Mouse (Mus musculus) hindbrain, embryonic 15.5 days (tissue): ENCODE data around the gene Igfbp7. TPM values are rescaled to one million over a fixed set of nuclear protein-coding genes. Genes with fewer than 3 reads are reported as not detected.

Experiments used
- ATAC-seq: fragments of 200-750 bp; cut with Nextera tagmentation; 2 replicates; pipeline ENCODE4 v1.8.0; 2017; ENCODE audit warnings: low read depth, moderate number of reproducible peaks, moderate TSS enrichment; ENCODE audit not compliant: low FRiP score
- H3K27ac ChIP-seq: fragments of 300-500 bp; sonication (generic); replicated peaks from 2 replicates; pipeline ENCODE4 v1.5.1; 2015; ENCODE audit warnings: mild to moderate bottlenecking, inconsistent platforms
- H3K27me3 ChIP-seq: fragments of 300-500 bp; sonication (generic); 2 replicates; pipeline ENCODE4 v1.6.1; 2015; ENCODE audit warnings: control low read depth, inconsistent platforms
- H3K36me3 ChIP-seq: fragments of 300-500 bp; sonication (generic); 2 replicates; pipeline ENCODE4 v1.6.1; 2015; ENCODE audit warnings: control low read depth, inconsistent platforms
- H3K4me1 ChIP-seq: fragments of 300-500 bp; sonication (generic); replicated peaks from 2 replicates; pipeline ENCODE4 v1.6.1; 2015; ENCODE audit warnings: control low read depth, inconsistent platforms
- H3K4me2 ChIP-seq: fragments of 300-500 bp; sonication (generic); 2 replicates; pipeline ENCODE4 v1.6.1; 2015; ENCODE audit warnings: moderate library complexity, mild to moderate bottlenecking, inconsistent platforms
- H3K4me3 ChIP-seq: fragments of 300-500 bp; sonication (generic); 2 replicates; pipeline ENCODE4 v1.5.1; 2015; ENCODE audit warnings: mild to moderate bottlenecking, inconsistent platforms
- H3K9ac ChIP-seq: fragments of 300-500 bp; sonication (generic); 2 replicates; pipeline ENCODE4 v1.6.1; 2015; ENCODE audit warnings: inconsistent platforms
- H3K9me3 ChIP-seq: fragments of 300-500 bp; sonication (generic); 2 replicates; pipeline ENCODE4 v1.6.1; 2016; ENCODE audit warnings: control low read depth, inconsistent platforms
- WGBS: fragments of 180-500 bp; shearing (Covaris S2); methylation state at CpG from one replicate; pipeline ENCODE4 v1.1.7; 2015; 5-methylcytosine and 5-hydroxymethylcytosine counted together
- polyA plus RNA-seq: library from polyadenylated mRNA; unstranded; fragments of >200 nt; fragmentation: Nextera tagmentation; extraction: Ambion mirVana; gene quantifications from 2 replicates; pipeline ENCODE4 v1.2.1, GENCODE M21; 2015

Gene Igfbp7
- polyA plus RNA-seq, 1 experiment from 2014 or later, result 72.6 TPM

- WGBS, result 17% methylated on average over 22 of the region's 22 CpGs
- H3K27me3 ChIP-seq, result no peaks in the 10 kb centered on the region
- H3K27ac ChIP-seq, result no peak overlapping the region; the same call in 1 of the 2 replicates
- peak overlapping the region; percentile 27 for H3K4me3 ChIP-seq
- H3K36me3 ChIP-seq, result no peaks in the 10 kb centered on the region
- ATAC-seq, result peak; percentile 60
- no peak overlapping the region for H3K9ac ChIP-seq
- H3K4me2 ChIP-seq, result peak overlapping the region; percentile 48
- H3K9me3 ChIP-seq, result no peaks in the 10 kb centered on the region
- peaks cover 21% of the 10 kb centered on the region; the same call in 1 of the 2 replicates for H3K4me1 ChIP-seq
These were observed 50.3 kb downstream of the Igfbp7 start for GRCm38 (mm10) chr5:77357405-77358149.

DNA sequence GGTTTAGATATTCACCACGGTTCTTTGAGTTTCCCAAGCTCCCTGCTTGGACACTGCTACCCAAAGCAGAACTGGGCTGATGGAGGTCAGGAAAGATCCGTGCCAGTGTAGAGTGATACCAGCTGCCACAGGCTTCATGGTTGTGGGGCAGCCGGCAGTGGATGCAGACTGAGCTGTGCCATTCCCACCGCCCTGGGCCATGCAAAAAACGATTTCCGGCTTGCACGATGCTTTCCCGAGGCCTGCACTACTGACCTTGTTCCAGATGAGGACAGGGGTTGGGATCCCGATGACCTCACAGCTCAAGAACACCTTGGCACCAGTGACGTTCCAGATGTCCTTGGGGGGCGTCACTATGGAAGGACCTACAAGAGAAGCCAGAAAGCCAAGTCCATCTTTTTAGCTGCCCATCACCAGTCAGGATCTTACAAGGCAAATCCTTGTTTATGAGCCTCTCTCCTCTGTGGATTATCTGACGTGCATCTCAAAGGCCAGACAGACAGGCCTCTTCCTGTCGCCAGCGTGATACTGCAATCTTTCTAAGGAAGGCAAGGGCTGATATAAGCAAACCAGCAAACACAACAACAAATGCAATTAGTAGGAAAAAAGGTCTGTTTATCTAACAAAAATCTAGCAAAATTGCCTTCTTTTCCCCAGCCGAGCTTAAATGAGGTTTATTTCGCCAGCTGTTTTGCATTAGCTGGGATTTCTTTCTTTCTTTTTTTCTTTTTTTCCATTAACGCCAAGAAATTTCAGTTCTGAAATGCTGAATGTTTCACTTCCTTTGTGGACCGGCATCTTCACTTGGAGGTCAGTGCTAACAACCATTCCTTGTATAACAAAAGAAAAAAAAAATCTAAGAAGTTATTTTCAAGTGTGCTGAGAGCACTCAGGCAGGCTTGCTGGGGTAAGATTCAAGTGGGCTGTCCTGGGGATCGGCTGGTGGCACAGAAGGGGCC lies 52.3 kb downstream of the Igfbp7 start:
- Histone ChIP-seq H3K9me3 (no peaks in the 10 kb centered on the region), H3K27ac (no peak overlapping the region), H3K4me1 (peaks cover 21% of the 10 kb centered on the region; the same call in 1 of the 2 replicates), H3K27me3 (no peaks in the 10 kb centered on the region), H3K4me3 (no peak overlapping the region), H3K36me3 (peaks cover 5% of the 10 kb centered on the region; the same call in 1 of the 2 replicates), H3K9ac (no peak overlapping the region), H3K4me2 (no peak overlapping the region)
- 82% methylated on average over 19 of the region's 19 CpGs for WGBS
- ATAC-seq, result no peak

DNA sequence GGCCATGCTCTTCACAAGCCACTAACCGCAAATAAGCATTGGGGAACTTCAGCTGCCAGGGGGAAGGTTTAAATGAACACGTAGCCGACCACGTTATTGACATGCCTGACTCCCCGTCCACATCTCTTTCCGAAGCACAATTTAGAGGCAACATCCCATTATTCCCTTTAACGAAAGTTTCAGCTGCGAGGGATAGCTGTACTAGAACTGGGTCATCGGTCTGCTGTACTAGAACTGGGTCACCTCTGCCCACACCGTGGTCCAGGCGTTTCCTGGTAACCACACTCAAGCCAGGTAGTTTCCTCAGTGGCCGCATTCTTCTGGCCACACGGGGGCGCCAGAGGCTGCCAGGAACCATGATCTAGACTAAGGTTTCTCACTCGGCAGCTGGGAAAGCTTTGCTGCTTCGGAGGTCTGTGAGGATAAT lies 53.5 kb downstream of the Igfbp7 start:
- Histone ChIP-seq H3K9me3 (no peaks in the 10 kb centered on the region), H3K4me3 (peak overlapping the region; percentile 26), H3K9ac (0 out of 2 replicates have a peak overlapping the region, but pooled peaks have one; percentile 18), H3K4me1 (peaks cover 21% of the 10 kb centered on the region; the same call in 1 of the 2 replicates), H3K4me2 (peak overlapping the region; percentile 53), H3K27me3 (no peaks in the 10 kb centered on the region), H3K36me3 (peaks cover 12% of the 10 kb centered on the region), H3K27ac (no peak overlapping the region)
- ATAC-seq, result peak; percentile 82
- 10% methylated on average over 16 of the region's 16 CpGs for WGBS

- Histone ChIP-seq H3K9me3 (no peaks in the 10 kb centered on the region), H3K9ac (no peak overlapping the region), H3K4me2 (no peak overlapping the region), H3K27ac (no peak overlapping the region), H3K27me3 (no peaks in the 10 kb centered on the region), H3K4me3 (no peak overlapping the region), H3K36me3 (peaks cover 37% of the 10 kb centered on the region), H3K4me1 (0 out of 2 replicates have a peak, but pooled peaks cover 10% of the 10 kb centered on the region)
- ATAC-seq, result no peak
- WGBS, result 81% methylated on average over 9 of the region's 9 CpGs
These were observed 56.1 kb downstream of the Igfbp7 start for GRCm38 (mm10) chr5:77351691-77352090.

- Histone ChIP-seq H3K4me3 (no peak overlapping the region), H3K4me1 (0 out of 2 replicates have a peak, but pooled peaks cover 10% of the 10 kb centered on the region), H3K36me3 (peaks cover 50% of the 10 kb centered on the region), H3K9me3 (no peaks in the 10 kb centered on the region), H3K27me3 (no peaks in the 10 kb centered on the region), H3K27ac (no peak overlapping the region), H3K4me2 (no peak overlapping the region), H3K9ac (no peak overlapping the region)
- ATAC-seq, result no peak
- WGBS, result 92% methylated on average over 15 of the region's 15 CpGs
These were observed 57.7 kb downstream of the Igfbp7 start for GRCm38 (mm10) chr5:77349971-77350658.

DNA sequence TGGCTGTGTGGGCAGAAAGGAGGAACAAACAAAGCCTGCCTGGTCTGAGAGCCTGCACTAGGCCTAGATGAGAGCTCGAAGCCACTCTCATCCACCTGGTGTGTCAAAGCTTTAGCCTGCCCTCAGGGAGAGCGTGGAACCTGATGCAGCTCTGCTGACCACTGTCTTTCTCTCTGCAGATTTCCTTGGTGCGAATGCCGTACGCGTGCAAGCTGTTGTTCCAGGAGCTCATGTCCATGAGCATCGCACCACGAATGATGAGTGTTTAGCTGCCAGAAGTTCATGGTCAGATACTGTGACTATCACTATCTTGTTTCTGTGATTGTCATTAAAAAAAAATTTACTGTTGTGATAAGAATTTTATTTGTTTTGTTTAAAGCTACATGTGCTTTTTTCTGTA lies 58.9 kb downstream of the Igfbp7 start:
- Histone ChIP-seq H3K9ac (no peak overlapping the region), H3K4me2 (no peak overlapping the region), H3K9me3 (no peaks in the 10 kb centered on the region), H3K27me3 (no peaks in the 10 kb centered on the region), H3K4me1 (no peaks in the 10 kb centered on the region), H3K4me3 (no peak overlapping the region), H3K36me3 (peaks cover 61% of the 10 kb centered on the region), H3K27ac (no peak overlapping the region)
- no peak for ATAC-seq
- WGBS, result 96% methylated on average over 8 of the region's 8 CpGs

DNA sequence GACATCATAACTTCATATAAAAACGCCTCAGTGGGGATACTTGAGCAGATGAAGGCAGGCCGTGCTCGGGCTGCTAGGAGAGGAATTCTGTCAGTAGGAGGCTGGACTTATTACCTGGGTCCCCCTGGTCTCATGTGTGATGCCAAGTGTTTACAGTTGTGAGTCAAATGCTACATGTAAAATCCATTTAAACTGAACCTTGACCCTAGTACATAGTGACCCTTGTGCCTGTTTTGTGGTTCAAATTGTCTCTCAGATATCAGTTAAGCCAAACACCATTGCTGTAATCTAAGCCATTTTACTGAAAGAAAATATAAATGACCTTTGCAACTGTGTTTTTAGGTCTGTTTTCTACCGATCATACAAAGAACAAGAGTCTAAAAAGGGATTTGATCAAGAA lies 67.8 kb downstream of the Igfbp7 start:
- no peak overlapping the region for H3K4me2 ChIP-seq
- no peak for ATAC-seq
- no peak overlapping the region for H3K27ac ChIP-seq
- no peak overlapping the region for H3K9ac ChIP-seq
- 92% methylated on average over 4 of the region's 4 CpGs for WGBS
- no peaks in the 10 kb centered on the region for H3K27me3 ChIP-seq
- H3K36me3 ChIP-seq, result peaks cover 86% of the 10 kb centered on the region
- no peaks in the 10 kb centered on the region for H3K4me1 ChIP-seq
- H3K4me3 ChIP-seq, result no peak overlapping the region
- no peaks in the 10 kb centered on the region for H3K9me3 ChIP-seq

GRCm38 (mm10) chr5:77330154-77330553 lies 77.7 kb downstream of the Igfbp7 start:
- peaks cover 87% of the 10 kb centered on the region for H3K36me3 ChIP-seq
- H3K4me2 ChIP-seq, result no peak overlapping the region
- WGBS, result 83% methylated on average over 5 of the region's 5 CpGs
- H3K27ac ChIP-seq, result no peak overlapping the region
- no peaks in the 10 kb centered on the region for H3K27me3 ChIP-seq
- no peak overlapping the region for H3K4me3 ChIP-seq
- H3K9ac ChIP-seq, result no peak overlapping the region
- ATAC-seq, result no peak
- no peaks in the 10 kb centered on the region for H3K4me1 ChIP-seq
- H3K9me3 ChIP-seq, result no peaks in the 10 kb centered on the region

- Histone ChIP-seq H3K27ac (no peak overlapping the region), H3K4me3 (no peak overlapping the region), H3K27me3 (no peaks in the 10 kb centered on the region), H3K9ac (no peak overlapping the region), H3K4me1 (no peaks in the 10 kb centered on the region), H3K36me3 (peaks cover 91% of the 10 kb centered on the region), H3K4me2 (no peak overlapping the region), H3K9me3 (no peaks in the 10 kb centered on the region)
- 95% methylated on average over 1 of the region's 1 CpGs for whole genome bisulfite sequencing
- no peak for ATAC-seq
These were observed 82.9 kb downstream of the Igfbp7 start for GRCm38 (mm10) chr5:77324936-77325335.

GRCm38 (mm10) chr5:77314986-77315385 lies 92.9 kb downstream of the Igfbp7 start:
- no peak overlapping the region for H3K4me3 ChIP-seq

GRCm38 (mm10) chr5:77314206-77314605 lies 93.6 kb downstream of the Igfbp7 start:
- Histone ChIP-seq H3K4me2 (no peak overlapping the region), H3K27me3 (no peaks in the 10 kb centered on the region), H3K27ac (no peak overlapping the region), H3K4me3 (no peak overlapping the region), H3K9ac (no peak overlapping the region), H3K36me3 (peaks cover 39% of the 10 kb centered on the region), H3K9me3 (no peaks in the 10 kb centered on the region), H3K4me1 (peaks cover 16% of the 10 kb centered on the region)
- 96% methylated on average over 4 of the region's 4 CpGs for WGBS
- no peak for ATAC-seq

More at GRCm38 (mm10) chr5:77314986-77315385, 92.9 kb downstream of the Igfbp7 start:
- ATAC-seq, result no peak
- H3K27ac ChIP-seq, result no peak overlapping the region
- peaks cover 16% of the 10 kb centered on the region for H3K4me1 ChIP-seq
- peaks cover 44% of the 10 kb centered on the region for H3K36me3 ChIP-seq
- no peak overlapping the region for H3K4me2 ChIP-seq
- no peak overlapping the region for H3K9ac ChIP-seq
- H3K9me3 ChIP-seq, result no peaks in the 10 kb centered on the region
- no peaks in the 10 kb centered on the region for H3K27me3 ChIP-seq
- WGBS, result 89% methylated on average over 6 of the region's 6 CpGs
